Mouse (Mus musculus): ENCODE data around the gene Il10. TPM values are rescaled to one million over a fixed set of nuclear protein-coding genes. Genes with fewer than 3 reads are reported as not detected.

Gene Il10
- polyA plus RNA-seq, 1 experiment from 2014 or later: not detected

DNA sequence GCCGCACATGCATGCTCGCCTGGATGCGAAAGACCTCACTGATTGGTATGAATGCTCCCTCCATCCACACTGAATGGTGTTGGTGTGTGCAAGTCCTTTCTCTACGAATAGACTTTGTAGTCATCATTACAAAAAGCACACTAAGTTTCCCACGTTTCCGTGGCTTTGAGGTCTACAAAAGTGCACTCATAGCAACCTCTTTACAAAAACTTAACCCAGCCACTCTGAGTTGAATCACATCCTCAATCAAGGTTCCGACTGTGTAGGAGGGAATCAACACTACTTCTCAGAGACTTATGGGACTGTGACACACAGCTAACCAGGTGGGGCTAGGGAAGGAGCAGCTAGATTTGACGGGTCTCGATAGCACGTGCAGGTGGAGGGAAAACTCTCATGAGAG lies 23.3 kb upstream of the Il10 start:
- no peak overlapping the region for H3K9ac ChIP-seq (ENCODE audit: low read depth, low read length)
- no peak overlapping the region for H3K4me2 ChIP-seq (ENCODE audit: low read depth, low read length)
- H3K4me3 ChIP-seq (ENCODE audit: low read depth, low read length): no peak overlapping the region
- no peaks in the 10 kb centered on the region for H3K27me3 ChIP-seq (replicated peaks; ENCODE audit: control insufficient read depth, insufficient read depth, low read length)
- no peaks in the 10 kb centered on the region for H3K4me1 ChIP-seq (ENCODE audit: control insufficient read depth, insufficient read depth, low read length)
- no peak for DNase-seq (ENCODE audit: low spot score)
- ATAC-seq (ENCODE audit: low read depth): no peak
- 91% methylated on average over 10 of the region's 10 CpGs for WGBS
- no peak overlapping the region for H3K27ac ChIP-seq (replicated peaks; ENCODE audit: low read depth, low read length)
- H3K9me3 ChIP-seq (ENCODE audit: control insufficient read depth, low read length): no peaks in the 10 kb centered on the region
- no peaks in the 10 kb centered on the region for H3K36me3 ChIP-seq (ENCODE audit: control insufficient read depth, insufficient read depth, low read length)

DNA sequence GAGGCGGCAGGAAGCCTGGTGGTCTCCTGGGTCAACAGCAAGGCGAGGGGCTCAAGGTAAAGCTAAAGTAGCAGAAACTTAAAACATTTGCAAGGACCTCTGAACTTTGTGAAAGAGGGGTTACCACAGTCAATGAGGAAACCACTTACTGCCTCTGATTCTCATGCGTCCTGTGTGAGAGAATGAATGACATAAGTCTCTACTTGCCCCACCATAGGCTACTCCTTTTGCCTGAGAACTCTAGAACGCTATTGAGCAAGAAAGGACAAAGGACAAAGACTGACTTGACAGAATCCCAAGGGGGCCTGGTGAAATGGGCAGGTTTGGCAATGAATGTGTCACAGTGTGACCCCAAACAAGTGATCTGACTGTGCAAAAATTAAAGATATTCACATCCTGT lies 22.2 kb upstream of the Il10 start:
- no peak for ATAC-seq (ENCODE audit: low read depth)
- Histone ChIP-seq H3K9me3 (ENCODE audit: control insufficient read depth, low read length) (no peaks in the 10 kb centered on the region), H3K4me3 (ENCODE audit: low read depth, low read length) (no peak overlapping the region), H3K27me3 (replicated peaks; ENCODE audit: control insufficient read depth, insufficient read depth, low read length) (no peaks in the 10 kb centered on the region), H3K27ac (replicated peaks; ENCODE audit: low read depth, low read length) (no peak overlapping the region), H3K4me2 (ENCODE audit: low read depth, low read length) (no peak overlapping the region), H3K4me1 (ENCODE audit: control insufficient read depth, insufficient read depth, low read length) (no peaks in the 10 kb centered on the region), H3K9ac (ENCODE audit: low read depth, low read length) (no peak overlapping the region), H3K36me3 (ENCODE audit: control insufficient read depth, insufficient read depth, low read length) (no peaks in the 10 kb centered on the region)
- WGBS: 75% methylated on average over 4 of the region's 4 CpGs
- no peak for DNase-seq (ENCODE audit: low spot score)

DNA sequence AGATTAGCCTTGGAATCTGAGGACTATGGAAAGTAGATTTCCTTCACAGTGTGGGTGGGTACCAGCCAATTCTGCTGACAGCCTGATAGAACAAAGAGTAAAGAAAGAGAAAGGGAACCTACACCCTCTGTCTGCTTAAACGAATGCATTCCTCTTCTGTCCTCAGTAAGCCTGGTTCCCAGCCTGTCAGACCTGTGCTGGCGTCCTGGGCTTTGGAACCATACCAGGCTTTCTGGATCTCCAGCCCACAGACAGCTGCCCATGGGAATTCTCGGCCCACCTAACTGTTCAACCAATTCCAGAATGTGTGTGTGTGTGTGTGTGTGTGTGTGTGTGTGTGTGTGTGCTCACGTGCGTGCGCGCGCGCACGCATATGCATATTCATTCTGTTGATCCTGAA lies 21.3 kb upstream of the Il10 start:
- DNase-seq (ENCODE audit: low spot score): no peak
- no peaks in the 10 kb centered on the region for H3K4me1 ChIP-seq (ENCODE audit: control insufficient read depth, insufficient read depth, low read length)
- H3K9ac ChIP-seq (ENCODE audit: low read depth, low read length): no peak overlapping the region
- no peak overlapping the region for H3K27ac ChIP-seq (replicated peaks; ENCODE audit: low read depth, low read length)
- no peak overlapping the region for H3K4me3 ChIP-seq (ENCODE audit: low read depth, low read length)
- WGBS: 94% methylated on average over 10 of the region's 10 CpGs
- no peak overlapping the region for H3K4me2 ChIP-seq (ENCODE audit: low read depth, low read length)
- H3K9me3 ChIP-seq (ENCODE audit: control insufficient read depth, low read length): no peaks in the 10 kb centered on the region
- no peaks in the 10 kb centered on the region for H3K27me3 ChIP-seq (replicated peaks; ENCODE audit: control insufficient read depth, insufficient read depth, low read length)
- ATAC-seq (ENCODE audit: low read depth): no peak
- H3K36me3 ChIP-seq (ENCODE audit: control insufficient read depth, insufficient read depth, low read length): no peaks in the 10 kb centered on the region

DNA sequence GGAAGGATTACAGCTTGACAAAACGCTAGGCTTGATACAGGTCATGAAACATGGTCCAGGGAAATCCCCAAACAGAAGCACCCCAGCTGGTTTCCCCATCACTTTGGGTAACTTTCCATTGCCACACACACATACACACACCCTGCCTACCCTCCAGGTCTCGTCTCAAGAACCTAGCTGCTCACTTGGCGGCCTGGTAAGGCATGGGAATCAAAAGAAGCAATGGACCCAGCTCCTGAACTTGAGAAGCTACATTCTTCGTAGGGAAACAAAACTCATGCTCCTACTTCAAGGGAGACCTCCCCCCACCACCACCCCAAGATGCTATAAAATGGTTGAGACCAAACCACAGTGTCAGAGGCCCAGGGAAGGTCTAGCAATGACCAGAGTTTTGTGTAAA lies 19.9 kb upstream of the Il10 start:
- Histone ChIP-seq H3K4me3 (ENCODE audit: low read depth, low read length) (no peak overlapping the region), H3K9ac (ENCODE audit: low read depth, low read length) (no peak overlapping the region), H3K9me3 (ENCODE audit: control insufficient read depth, low read length) (no peaks in the 10 kb centered on the region), H3K27me3 (replicated peaks; ENCODE audit: control insufficient read depth, insufficient read depth, low read length) (no peaks in the 10 kb centered on the region), H3K27ac (replicated peaks; ENCODE audit: low read depth, low read length) (no peak overlapping the region), H3K36me3 (ENCODE audit: control insufficient read depth, insufficient read depth, low read length) (no peaks in the 10 kb centered on the region), H3K4me1 (ENCODE audit: control insufficient read depth, insufficient read depth, low read length) (no peaks in the 10 kb centered on the region), H3K4me2 (ENCODE audit: low read depth, low read length) (no peak overlapping the region)
- WGBS: 80% methylated on average over 4 of the region's 4 CpGs
- no peak for DNase-seq (ENCODE audit: low spot score)
- no peak for ATAC-seq (ENCODE audit: low read depth)

DNA sequence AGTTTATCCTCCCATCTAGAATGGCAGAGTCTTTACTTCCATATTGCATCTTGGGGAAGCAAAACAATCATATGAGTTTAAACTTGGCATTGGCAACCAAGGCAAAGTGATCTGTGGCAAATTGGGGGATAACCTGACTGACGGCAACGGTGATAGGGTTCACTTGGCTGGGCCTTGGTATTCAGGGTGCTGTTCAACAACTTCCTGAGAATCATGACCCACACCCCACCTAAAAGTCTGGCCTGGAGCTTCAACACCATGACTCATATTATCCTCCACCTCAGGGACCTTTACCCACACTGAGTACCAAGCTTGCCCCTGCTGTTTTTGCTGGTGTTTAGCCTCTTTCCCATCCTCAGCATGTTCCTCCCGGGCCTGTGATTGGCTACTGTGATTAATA lies 19.3 kb upstream of the Il10 start:
- DNase-seq (ENCODE audit: low spot score) (no peak), ATAC-seq (ENCODE audit: low read depth) (no peak)
- Histone ChIP-seq H3K36me3 (ENCODE audit: control insufficient read depth, insufficient read depth, low read length) (no peaks in the 10 kb centered on the region), H3K27me3 (replicated peaks; ENCODE audit: control insufficient read depth, insufficient read depth, low read length) (no peaks in the 10 kb centered on the region), H3K9me3 (ENCODE audit: control insufficient read depth, low read length) (no peaks in the 10 kb centered on the region), H3K4me1 (ENCODE audit: control insufficient read depth, insufficient read depth, low read length) (no peaks in the 10 kb centered on the region), H3K4me3 (ENCODE audit: low read depth, low read length) (no peak overlapping the region), H3K4me2 (ENCODE audit: low read depth, low read length) (no peak overlapping the region), H3K27ac (replicated peaks; ENCODE audit: low read depth, low read length) (no peak overlapping the region), H3K9ac (ENCODE audit: low read depth, low read length) (no peak overlapping the region)
- WGBS: 91% methylated on average over 3 of the region's 3 CpGs

DNA sequence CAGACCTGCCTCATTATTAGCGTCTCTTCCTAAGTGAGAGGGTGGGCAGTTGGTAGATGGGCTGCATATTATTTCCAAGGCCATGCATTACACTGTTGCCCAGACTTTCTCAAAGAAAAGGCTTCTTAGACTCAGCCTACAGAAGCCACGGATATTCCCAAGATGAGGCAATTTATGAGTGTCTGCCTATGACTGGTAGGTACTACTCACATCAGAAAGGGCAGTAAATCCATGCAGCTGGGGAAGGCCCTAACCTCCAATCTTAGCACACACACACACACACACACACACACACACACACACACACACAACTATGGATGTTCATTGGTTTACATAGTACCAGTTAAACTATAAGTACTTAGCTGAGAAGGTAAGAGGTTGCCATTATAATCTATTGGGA lies 17.1 kb upstream of the Il10 start:
- Histone ChIP-seq H3K9ac (ENCODE audit: low read depth, low read length) (no peak overlapping the region), H3K27me3 (replicated peaks; ENCODE audit: control insufficient read depth, insufficient read depth, low read length) (no peaks in the 10 kb centered on the region), H3K4me3 (ENCODE audit: low read depth, low read length) (no peak overlapping the region), H3K9me3 (ENCODE audit: control insufficient read depth, low read length) (no peaks in the 10 kb centered on the region), H3K4me2 (ENCODE audit: low read depth, low read length) (no peak overlapping the region), H3K27ac (replicated peaks; ENCODE audit: low read depth, low read length) (no peak overlapping the region), H3K4me1 (ENCODE audit: control insufficient read depth, insufficient read depth, low read length) (no peaks in the 10 kb centered on the region), H3K36me3 (ENCODE audit: control insufficient read depth, insufficient read depth, low read length) (no peaks in the 10 kb centered on the region)
- 88% methylated on average over 2 of the region's 2 CpGs for WGBS
- no peak for DNase-seq (ENCODE audit: low spot score)
- no peak for ATAC-seq (ENCODE audit: low read depth)

DNA sequence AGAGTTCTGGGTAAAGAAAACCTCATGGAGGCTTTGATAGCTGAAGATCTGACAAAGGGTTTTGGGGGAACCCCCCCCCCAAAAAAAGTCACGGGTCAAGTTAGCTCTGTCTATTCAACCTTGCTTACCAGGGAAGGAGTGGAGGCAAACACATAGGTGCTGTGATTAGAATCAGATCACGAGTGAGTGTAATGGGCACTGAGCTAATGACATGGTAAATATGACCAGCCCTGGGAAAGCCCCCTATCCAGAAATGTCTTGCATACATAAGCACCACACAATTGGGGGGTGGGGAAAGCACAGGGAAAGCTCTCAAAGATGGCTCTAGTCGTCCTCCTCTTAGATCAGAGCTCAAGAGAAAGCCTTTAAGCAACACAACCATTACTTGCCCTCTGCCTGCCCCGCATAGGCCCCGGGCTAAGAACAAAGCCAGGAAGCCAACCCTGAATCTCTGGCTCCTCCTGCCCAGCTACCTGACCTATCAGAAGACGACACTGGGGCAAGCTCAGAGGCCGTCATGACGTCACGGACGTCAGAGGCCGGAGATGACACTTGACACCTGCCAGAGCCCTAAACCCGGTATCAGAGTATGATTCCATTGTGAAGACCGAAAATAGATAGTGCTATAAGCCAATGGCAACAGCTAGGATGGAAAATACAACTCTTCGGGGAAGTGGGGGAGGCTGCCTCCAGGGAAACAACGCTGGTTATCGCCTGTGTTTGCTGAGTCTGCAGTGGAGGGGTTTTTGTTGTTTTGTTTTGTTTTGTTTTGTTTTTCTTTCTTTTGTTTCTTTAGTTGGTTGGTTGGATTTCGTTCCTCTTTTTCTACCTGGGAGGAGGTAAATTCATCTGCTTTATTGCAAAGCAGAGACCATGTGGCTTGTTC lies 16.4 kb upstream of the Il10 start:
- no peak for ATAC-seq (ENCODE audit: low read depth)
- Histone ChIP-seq H3K36me3 (ENCODE audit: control insufficient read depth, insufficient read depth, low read length) (no peaks in the 10 kb centered on the region), H3K27ac (replicated peaks; ENCODE audit: low read depth, low read length) (no peak overlapping the region), H3K4me2 (ENCODE audit: low read depth, low read length) (no peak overlapping the region), H3K4me1 (ENCODE audit: control insufficient read depth, insufficient read depth, low read length) (no peaks in the 10 kb centered on the region), H3K27me3 (replicated peaks; ENCODE audit: control insufficient read depth, insufficient read depth, low read length) (no peaks in the 10 kb centered on the region), H3K4me3 (ENCODE audit: low read depth, low read length) (no peak overlapping the region), H3K9ac (ENCODE audit: low read depth, low read length) (no peak overlapping the region), H3K9me3 (ENCODE audit: control insufficient read depth, low read length) (no peaks in the 10 kb centered on the region)
- WGBS: 46% methylated on average over 17 of the region's 17 CpGs
- DNase-seq (ENCODE audit: low spot score): peak; percentile 13

DNA sequence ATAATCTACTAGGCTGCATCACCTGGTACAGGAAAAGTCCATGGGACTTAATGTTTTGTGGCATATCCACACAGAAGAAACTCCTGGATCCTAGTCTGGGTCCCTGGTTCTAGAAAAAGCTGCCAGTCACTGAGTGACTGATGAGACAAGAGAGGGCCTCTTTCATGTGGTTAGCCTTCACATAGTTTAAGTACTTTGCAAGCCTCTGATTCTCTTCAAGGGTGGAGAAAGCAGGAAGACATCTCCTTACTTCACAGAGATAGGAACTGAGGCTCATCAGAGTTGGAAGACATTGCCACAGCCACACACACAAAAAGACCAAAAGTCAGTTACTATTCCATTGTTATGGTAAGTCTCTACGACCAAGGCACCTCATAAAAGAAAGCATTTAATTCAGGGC lies 13.6 kb upstream of the Il10 start:
- H3K9ac ChIP-seq (ENCODE audit: low read depth, low read length): no peak overlapping the region
- H3K36me3 ChIP-seq (ENCODE audit: control insufficient read depth, insufficient read depth, low read length): no peaks in the 10 kb centered on the region
- H3K4me1 ChIP-seq (ENCODE audit: control insufficient read depth, insufficient read depth, low read length): no peaks in the 10 kb centered on the region
- 79% methylated on average over 1 of the region's 1 CpGs for WGBS
- DNase-seq (ENCODE audit: low spot score) (no peak), ATAC-seq (ENCODE audit: low read depth) (no peak)
- H3K9me3 ChIP-seq (ENCODE audit: control insufficient read depth, low read length): no peaks in the 10 kb centered on the region
- H3K4me2 ChIP-seq (ENCODE audit: low read depth, low read length): no peak overlapping the region
- no peak overlapping the region for H3K27ac ChIP-seq (replicated peaks; ENCODE audit: low read depth, low read length)
- H3K4me3 ChIP-seq (ENCODE audit: low read depth, low read length): no peak overlapping the region
- no peaks in the 10 kb centered on the region for H3K27me3 ChIP-seq (replicated peaks; ENCODE audit: control insufficient read depth, insufficient read depth, low read length)
